Mouse (Mus musculus) monocyte, adult 5-6 weeks (primary cell): ENCODE data around the gene Ccnl2. TPM values are rescaled to one million over a fixed set of nuclear protein-coding genes. Genes with fewer than 3 reads are reported as not detected.
A peak's percentile ranks its signal among the peaks of the same experiment; 100 is the strongest.

ENCODE experiments used
- ATAC-seq: fragments of 153-309, 156-312 bp; replicated peaks from 2 replicates; pipeline ENCODE4 v1.8.0; 2017; ENCODE audit warnings: mild to moderate bottlenecking; ENCODE audit not compliant: low TSS enrichment, insufficient number of reproducible peaks, severe bottlenecking, poor library complexity, low FRiP score
- total RNA-seq: library from RNA; stranded (forward); fragments of 200-1000, 200-491, 200-594 nt; gene quantifications from 3 replicates; pipeline ENCODE4 v1.2.3, GENCODE M21; 2017

Ccnl2 gene
- total RNA-seq, 1 experiment from 2014 or later: 228 TPM

DNA sequence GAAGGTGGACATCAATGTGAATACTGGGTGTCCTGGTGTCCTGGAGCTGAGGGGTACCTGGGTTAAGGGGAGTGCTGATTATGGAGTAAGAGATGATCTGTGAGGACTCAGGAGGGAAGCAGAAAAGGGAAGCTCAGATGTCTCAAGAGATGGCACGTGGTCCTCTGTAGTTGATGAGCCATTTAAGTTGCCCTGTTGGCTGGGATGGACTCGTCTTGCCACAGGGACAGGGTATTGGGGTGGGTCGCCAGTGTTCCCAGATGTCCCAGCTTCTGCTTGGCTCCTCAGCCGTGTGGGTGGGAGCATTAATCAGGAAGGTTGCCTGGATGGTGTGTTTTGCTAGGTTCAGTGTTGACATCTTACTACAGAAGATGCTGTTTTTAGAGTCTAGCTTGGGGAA, 20.9 kb downstream of the Ccnl2 start:
- ATAC-seq: no peak

DNA sequence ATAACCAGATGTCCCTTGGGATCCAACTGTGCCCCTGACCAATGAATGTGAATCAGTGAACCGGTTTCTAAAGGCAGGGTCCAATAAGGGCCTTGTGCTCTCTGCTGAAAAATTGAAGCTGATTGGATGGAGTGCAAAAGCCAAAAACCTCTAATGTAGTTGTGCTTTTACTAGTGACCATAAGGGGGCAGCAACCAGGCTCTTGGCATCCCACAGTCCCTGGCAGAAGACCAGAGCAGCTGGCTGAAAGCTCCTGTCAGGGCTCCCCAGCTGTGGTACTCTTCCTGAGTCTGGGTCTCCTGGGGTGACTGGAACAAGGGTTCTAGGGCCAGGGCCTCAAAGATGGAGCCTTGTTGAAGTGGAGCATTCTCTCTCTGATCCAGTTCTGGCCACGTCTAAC, 21.5 kb downstream of the Ccnl2 start:
- peak; percentile 20 for ATAC-seq

DNA sequence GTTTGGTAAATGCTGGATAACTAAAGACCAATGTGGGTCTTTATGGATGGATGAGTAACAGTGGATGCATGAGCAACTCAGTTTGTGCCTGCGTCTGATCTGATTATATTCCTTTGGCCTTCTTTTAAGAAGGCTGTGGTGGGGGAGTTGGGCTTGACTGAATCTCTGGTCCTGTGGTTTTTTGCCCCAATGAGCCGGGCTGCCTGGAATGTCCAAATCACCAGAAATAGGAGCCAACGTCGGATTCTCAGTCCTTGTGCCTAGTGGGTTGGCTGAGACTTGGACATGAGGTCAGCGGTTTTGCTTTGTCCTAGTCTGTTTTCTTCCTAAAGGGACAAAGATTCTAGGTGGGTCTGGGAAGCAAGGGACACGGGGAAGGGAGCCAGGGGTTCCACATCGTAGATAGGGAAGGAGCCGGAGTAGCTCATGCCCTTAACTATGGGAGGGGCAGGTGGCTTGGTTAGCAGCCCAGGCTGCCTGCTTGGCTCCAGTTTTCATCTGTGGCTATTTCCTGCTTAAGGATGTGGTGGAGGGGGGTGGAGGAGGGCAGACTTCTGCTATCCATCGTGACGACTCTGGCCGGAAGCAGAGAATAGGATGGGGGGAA, 25.2 kb downstream of the Ccnl2 start:
- no peak for ATAC-seq

DNA sequence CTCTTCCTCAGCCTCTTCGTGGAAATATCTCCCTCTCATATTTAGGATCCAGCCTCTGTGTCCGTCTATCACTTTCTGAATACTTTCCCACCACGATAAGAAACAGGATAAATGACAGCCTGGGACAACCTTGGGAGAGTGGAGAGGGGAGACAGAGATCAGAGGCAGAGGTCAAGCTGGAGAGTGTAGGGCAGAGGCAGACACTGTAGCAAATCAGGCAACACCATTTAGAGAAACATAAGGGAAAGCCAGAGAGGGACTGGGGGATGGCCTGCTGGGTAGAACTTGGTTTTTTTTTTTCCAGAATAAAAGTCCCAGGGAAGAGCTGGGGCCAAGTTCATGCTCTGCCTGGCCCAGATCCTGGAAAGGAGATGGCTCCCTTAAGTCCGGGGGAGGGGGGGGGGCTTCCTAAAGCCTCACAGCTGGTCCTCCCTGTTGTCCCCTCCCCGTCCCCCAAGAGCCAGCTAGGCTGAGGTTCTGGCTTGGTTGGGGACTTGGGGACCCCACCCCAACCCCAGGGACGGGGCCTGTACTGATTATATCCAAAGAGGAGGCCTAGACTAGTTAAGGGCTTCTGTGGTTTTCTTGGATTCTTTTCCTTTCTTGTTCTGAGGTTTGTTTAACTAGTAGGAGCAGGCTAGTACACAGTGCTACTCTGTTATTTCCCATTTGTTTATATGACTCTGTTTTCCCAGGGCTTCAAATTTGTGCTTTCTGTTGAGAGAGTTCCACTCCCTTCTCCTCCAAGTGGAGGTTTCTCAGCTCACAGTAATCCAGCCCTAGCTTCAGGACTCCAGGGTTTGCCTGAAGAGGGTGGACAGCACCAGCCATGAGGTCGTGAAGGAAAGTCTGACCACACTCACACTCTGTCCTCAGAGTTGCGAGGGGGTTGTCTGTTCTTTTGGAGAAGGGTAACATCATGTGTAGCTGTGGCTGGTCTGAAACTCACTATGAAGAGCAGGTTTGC, 26.2 kb downstream of the Ccnl2 start:
- no peak for ATAC-seq

DNA sequence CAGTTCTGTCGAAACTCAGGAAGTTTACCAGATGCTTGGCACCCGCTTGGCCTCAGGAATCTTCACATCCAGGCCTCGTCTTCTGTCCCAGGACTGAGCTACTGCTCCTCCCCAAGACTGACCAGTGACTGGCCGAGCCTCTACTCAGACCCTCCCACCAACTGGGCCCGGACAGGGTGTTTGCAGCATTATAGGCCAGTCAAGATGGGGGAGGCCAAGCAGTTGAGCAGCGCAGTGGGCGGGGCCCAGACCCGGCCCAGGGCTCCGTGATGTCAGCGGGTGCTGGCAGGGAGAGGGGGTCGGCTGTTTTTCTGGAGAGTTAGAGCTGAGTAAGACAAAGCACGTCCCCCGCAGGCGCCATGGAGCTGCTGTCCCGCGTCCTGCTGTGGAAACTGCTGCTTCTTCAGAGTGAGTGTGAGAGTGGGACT, 27.2 kb downstream of the Ccnl2 start, which contains the start of gene Mxra8:
TSS of gene Mxra8 (plus strand) at position 198 of the 428 bp plus-strand sequence.
- ATAC-seq: no peak

DNA sequence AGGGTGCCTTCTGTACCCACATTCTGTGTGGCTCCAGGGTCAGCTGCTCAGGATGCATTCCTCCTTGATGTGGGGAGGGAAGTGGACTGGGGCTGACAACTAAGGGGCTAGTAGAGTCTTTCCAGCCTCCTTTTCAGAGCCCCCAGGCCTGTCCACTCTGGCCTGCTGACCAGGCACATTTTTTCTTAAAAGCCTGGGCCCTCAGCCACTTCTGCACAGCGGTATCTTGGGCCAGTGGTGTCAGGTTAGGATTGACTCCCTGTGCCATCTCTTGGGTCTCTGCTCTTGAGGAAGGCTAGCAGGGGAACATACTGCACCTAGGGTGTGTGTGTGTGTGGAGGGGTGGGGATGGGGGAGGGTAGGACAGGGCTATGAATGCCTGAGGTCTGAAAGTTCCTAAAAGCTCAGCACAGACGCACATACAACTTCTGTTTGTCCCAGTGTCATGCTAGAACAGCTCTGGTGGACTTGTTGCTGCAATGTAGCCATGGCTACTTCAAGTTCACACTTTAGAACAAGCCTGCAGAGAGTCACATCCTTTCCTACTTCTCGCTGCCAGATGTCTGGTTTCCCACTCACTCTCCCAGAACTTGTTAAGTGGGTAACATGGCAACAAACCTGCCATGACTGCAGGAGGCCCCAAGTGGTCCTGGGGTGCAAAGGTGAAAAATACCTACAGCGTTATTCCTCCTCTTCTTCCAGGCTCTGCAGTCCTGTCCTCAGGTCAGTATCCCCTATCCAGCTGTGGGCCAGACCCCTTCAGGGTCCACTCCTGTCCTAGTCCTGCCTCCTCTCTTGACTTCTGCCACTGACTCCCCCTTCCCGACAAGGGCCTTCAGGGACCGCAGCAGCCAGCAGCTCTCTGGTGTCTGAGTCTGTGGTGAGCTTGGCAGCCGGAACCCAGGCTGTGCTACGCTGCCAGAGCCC, 28.1 kb downstream of the Ccnl2 start:
- ATAC-seq: no peak

DNA sequence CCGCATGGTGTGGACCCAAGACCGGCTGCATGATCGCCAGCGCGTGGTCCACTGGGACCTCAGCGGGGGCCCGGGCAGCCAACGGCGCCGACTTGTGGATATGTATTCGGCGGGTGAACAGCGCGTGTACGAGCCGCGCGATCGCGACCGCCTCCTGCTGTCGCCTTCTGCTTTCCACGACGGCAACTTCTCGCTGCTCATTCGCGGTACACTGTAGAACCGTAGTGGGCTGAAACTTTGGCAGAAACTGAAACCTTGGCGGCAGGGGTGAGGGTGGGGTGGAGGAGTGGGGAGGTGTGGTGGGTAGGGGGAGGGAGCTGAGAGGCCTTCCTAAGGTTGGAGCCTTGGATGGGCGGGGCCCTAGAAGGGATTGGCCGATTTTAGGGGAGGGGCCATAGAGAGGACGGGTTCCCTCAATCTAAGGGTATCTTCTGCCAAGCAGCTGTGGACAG, 28.7 kb downstream of the Ccnl2 start:
- ATAC-seq: peak; percentile 68

DNA sequence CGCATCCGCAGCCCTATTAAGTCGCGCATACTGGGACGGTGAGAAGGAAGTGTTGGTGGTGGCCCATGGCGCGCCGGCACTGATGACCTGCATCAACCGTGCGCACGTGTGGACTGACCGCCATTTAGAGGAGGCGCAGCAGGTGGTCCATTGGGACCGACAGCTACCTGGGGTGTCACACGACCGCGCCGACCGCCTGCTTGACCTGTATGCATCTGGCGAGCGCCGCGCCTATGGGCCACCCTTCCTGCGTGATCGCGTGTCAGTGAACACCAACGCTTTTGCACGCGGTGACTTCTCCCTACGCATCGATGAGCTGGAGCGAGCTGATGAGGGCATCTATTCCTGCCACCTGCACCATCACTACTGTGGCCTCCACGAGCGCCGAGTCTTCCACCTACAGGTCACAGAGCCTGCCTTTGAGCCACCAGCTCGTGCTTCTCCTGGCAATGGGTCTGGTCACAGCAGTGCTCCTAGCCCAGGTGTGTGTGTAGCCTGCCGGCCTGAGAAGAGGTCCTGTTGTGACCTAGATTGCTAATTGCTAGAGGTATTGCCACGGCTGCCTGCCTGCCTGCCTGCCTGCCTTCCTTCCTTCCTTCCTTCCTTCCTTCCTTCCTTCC, 29.5 kb downstream of the Ccnl2 start:
- no peak for ATAC-seq

DNA sequence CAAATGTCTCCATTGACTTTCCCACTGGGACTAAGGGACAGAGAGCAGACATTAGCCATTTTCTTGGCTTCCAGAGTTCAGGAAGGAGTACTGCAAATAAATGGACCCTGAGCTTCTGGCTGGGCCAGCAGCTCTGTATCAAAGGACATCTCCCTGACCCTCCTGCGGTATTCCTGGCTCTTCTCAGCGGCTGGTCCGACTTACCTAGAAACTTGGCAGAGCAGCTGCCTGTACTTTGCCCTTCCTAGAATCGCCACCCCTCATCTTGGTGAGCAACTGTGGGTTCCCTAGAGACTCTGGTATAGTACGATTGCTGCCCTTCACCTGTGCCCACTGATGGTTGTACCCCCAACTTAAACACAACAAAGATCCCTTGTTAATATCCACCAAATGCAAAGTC, 30.9 kb downstream of the Ccnl2 start:
- no peak for ATAC-seq

DNA sequence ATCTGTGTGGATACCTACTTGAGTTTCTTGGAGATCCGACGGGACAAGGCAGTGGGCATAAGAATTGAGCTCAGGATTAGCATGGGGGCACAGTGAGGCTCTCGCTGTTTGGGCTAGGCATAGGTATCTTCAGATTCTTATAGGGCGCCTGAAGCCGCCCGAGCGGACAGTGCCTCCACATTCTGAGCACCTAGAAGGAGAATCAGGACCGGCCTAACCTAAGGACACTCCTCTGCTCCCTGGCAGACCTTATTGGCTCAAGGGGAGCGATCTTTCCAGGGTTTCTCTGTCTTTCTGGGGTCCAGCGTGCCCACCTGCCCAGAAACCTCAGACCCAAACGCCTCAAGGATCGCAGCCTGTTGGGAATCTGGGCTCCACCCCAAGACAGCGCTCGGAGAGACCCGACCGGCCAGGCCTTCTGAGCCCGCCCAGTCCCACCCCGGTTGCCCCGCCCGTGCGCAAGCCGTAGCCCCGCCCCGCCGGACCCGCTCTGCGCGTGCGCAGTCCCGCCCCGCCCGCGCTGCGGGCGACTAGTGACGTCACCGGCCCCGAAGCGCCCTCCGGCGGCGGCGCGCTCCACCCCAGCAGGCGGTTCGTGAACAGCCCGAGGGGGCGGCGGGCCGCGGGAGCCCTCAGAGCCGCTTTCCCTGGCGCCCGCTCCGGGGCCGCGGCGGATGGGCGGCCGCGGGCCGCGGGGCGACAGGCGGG, 34.7 kb downstream of the Ccnl2 start, which contains the start of gene Dvl1:
TSS of gene Dvl1 (plus strand) at position 532 of the 708 bp plus-strand sequence.
- peak; percentile 36 for ATAC-seq

DNA sequence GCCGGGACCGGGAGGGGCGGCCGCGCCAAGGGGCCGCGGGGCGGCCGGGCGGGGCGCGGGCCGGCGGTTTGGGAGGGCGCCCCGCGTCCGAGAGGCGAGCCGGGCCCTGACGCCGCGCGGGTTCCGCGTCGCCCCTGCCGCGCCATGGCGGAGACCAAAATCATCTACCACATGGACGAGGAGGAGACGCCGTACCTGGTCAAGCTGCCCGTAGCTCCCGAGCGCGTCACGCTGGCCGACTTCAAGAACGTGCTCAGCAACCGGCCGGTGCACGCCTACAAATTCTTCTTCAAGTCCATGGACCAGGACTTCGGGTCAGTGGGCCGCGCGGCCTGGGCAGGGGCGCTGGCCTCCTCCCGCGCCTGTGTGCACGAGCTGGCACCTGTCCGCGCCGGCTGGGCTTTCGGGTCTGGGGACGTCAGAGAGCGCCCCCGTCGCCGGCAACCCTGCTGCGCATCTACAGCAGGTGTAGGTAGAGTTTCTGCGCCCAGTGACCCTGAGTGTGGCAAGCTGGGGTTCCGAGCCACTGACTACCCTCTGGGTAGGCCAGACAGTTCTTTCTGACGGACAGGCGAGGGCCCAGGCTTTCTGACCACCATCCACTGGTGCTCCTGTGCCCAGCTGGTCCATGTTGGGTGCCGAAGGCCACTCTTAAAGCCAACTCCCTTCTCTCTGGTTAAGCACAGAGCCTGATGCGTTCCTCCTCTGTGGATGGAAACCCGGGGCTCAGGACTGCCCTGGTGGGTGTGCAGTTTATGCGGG, 35.5 kb downstream of the Ccnl2 start:
- ATAC-seq: no peak

DNA sequence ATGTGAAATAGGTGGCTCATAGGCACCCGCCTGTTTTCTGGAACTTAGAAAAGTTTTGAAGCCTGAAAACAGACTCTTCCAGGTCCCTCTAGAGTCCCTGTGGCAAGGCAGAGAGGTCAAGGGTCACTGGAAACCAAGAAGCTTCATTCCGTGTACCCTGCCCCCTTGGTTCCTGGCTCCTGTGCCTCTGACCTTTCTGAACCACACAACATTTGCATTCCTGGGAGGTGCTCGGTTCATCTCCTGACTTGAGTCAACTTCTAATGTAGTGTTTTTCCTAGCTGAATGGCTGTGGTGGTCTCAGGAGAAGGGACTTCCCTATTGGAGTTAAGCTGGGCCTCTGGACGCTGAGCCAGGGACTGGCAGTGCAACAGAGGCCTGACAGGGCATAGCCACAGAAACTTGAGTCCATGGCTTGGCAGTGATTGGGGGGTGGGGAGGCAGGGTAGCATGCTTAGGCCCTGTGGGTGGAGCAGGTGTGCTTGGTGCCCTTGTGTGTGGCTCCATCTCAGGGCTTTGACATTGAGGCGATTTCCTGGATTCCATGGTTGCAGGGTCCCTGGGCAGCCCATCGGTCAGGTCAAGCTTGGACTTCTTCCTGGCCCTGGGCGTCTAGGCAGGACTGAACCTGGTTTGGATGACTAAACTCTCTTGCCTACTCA, 36.3 kb downstream of the Ccnl2 start:
- ATAC-seq: no peak

DNA sequence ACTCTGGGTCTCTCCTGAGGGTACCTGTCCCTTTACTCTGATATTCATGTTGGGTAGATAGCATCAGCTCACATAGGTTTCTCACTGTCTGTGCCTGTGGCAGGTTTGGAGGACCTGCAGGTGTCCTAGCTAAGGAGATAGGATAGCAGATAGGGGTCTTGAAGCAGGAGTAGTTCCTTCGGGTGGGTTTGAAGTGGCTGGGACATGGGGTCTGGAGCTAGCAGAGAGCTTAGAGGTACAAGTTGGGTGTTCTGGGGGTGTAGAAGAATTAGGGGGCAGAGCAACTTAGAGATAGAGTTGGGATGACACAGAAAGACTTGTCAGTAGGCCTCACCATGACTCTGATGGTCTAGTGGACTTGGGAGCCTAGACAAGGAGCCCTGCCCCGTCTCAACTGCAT, 37.1 kb downstream of the Ccnl2 start:
- ATAC-seq: no peak

DNA sequence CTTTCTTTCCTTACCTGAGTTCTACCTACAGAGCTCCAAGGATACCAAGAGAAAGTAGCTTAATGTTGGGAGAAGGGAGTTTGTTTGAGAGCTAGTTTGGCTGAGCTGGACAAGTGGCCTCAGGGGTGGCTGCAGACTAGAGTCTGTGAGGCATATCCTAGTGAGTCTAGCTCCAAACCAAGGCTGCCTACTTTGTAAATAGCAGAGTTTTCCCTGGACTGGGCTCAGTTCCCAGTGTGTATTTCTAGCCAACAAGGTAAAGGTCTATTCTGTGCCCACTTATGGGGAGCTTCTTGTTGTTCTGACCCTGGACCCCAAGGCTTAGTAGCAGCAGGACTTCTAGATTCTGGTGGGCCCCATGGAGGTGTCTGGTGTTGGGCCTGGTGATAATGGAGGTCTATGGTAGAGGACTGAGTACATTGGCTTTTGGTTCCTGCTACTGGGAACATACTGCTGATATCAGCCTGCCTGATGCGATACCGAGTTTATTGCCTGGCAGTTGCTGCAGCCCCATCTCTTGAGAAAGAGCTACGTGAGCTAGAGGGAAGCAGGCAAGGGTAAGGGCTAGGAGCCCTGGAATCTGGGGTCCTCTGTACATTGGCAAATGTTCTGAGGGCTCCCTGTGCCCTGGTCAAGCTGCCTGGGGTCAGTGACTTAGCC, 37.6 kb downstream of the Ccnl2 start:
- ATAC-seq: no peak

DNA sequence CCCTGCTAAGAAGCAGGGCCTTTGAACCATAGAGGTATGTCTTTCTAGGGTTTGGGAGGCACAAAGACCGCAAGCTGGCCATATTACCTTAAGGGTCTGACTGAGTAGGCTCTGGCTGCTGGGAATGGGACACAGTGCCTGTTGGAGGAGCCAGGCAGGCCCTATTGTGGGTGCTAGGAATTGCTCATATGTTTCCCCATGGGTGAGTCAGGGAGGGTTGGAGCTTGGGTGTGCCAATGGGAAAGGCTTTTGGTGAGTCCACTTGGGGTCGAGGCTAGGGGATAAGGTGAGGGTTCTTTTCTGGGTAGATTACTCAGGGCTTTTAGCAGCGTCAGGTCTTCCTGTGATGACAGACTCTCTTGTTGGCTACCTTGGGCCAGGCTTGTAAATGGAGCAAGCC, 39.1 kb downstream of the Ccnl2 start:
- no peak for ATAC-seq

DNA sequence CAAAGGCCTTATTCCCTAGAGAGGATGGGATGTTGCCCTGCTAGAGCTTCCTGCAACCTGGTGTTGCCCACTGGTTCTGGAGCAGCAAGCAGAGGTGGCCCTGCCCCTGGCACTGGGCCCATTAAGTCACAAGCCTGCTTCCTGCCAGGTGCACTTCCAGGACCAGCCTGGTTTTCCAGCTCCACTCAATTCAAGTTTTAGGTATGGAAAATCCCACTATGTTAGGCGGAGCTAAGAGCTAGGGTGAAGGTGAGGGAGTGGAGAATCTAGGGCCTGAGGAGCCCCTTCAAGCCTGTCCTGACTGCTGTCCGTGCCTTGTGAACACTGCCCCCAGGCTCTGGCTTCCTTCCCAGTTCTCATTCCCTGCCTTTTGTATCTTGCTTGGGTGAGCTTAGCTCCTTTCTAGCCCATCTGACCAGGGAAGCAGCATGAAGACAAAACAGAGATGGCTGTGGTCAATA, 39.7 kb downstream of the Ccnl2 start:
- no peak for ATAC-seq
